In the genomic region with DNA sequence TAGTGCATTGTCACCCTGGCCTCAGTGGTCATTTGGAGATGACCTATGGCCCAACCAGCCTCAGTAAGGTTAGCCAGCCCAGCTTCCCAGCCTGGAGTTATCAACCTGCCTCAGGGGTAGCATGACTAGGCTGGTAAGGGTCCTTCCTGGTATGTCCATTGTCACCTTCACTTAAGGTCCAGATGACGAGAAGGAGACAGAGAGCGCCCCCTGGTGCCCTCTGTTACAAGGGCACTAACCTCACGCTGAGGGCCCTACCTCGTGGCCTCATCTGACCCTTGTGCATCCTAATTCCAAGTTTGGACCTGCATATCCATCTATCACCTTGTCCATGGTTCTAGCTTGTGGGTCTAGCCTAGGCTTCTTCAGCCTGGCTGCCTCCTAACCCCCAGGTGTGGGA, we compare ENCODE assay signal across 8 mouse cellular contexts. TPM values are rescaled to one million over a fixed set of nuclear protein-coding genes. Genes with fewer than 3 reads are reported as not detected.
DNase-seq lines count a peak whose midpoint lies in the region; TF ChIP-seq lines count a peak whose summit lies in the region.

No protein-coding gene starts in this region.

- peak; percentile 65 to 88 for DNase-seq in heart, adult 18-20 months
- DNase-seq in heart, embryonic 10.5 days (ENCODE audit: low spot score) = no peak
- DNase-seq in testis, postnatal 14 days (ENCODE audit: low spot score) = no peak
- peak; percentile 71 for DNase-seq in cerebellum, adult 8-10 months
- DNase-seq in heart, adult 9 months (ENCODE audit: low spot score in 2 of 2) = peak; percentile 49 to 67
- DNase-seq in lung, postnatal 14 days = peak; percentile 85
- DNase-seq in yolk sac, embryonic 10.5 days (ENCODE audit: low spot score) = peak; percentile 15

- no peaks in the 10 kb centered on the region for H3K36me3 ChIP-seq in heart, embryonic 10.5 days
- no peaks in the 10 kb centered on the region for H3K36me3 ChIP-seq in testis, adult 2 months (ENCODE audit: control insufficient read depth, insufficient read depth, low read length)

- no peak for TF ChIP-seq POLR2A in testis, adult 2 months (IDR thresholded peaks at IDR 0.05; ENCODE audit: control insufficient read depth, low read depth, low read length)

- peak; percentile 68; the same call in 1 of the 2 replicates for TF ChIP-seq CTCF in testis, adult 2 months (IDR thresholded peaks at IDR 0.05; ENCODE audit: control insufficient read depth, insufficient read depth, insufficient replicate concordance, low read depth, low read length)

- no peak overlapping the region for H3K27ac ChIP-seq in heart, embryonic 10.5 days
- H3K27ac ChIP-seq in testis, adult 2 months (ENCODE audit: control insufficient read depth, insufficient read depth, low read depth, low read length) = no peak overlapping the region

- no peak overlapping the region for H3K4me3 ChIP-seq in heart, embryonic 10.5 days
- no peak overlapping the region for H3K4me3 ChIP-seq in testis, adult 2 months (ENCODE audit: control insufficient read depth, low read depth, low read length)

- peaks cover 25% of the 10 kb centered on the region for H3K4me1 ChIP-seq in heart, embryonic 10.5 days
- peaks cover 17% of the 10 kb centered on the region for H3K4me1 ChIP-seq in testis, adult 2 months (ENCODE audit: control insufficient read depth, insufficient read depth, low read length)

- 18% methylated on average over 4 of the region's 4 CpGs for WGBS in heart, embryonic 10.5 days

- H3K27me3 ChIP-seq in heart, embryonic 10.5 days (ENCODE audit: insufficient read depth, poor library complexity, severe bottlenecking) = 0 out of 2 replicates have a peak, but pooled peaks cover 10% of the 10 kb centered on the region
- H3K27me3 ChIP-seq in testis, adult 2 months (ENCODE audit: control insufficient read depth, insufficient read depth, low read length) = no peaks in the 10 kb centered on the region

- no peaks in the 10 kb centered on the region for H3K9me3 ChIP-seq in heart, embryonic 10.5 days

RNA-seq across cellular contexts. Expression of gene Zcchc14, which starts 32.7 kb away (rescaled TPM):
- 10 to 100 TPM; 23.3 to 26.5 TPM for total RNA-seq in heart, adult 18-20 months (2021)
- 7.8 and 10.9 TPM in 2 replicates for polyA plus RNA-seq in heart, embryonic 10.5 days (2016; fragmentation: Nextera tagmentation; extraction: Ambion mirVana)
- 10.9 and 11.0 TPM in 2 replicates for polyA plus RNA-seq in testis, adult 2 months (2012; rRNA removed)

RNA-seq across cellular contexts. Expression of gene Jph3, which starts 44.0 kb away (rescaled TPM):
- total RNA-seq in heart, adult 18-20 months (2021) = under 1 TPM in 1 of 2 experiments, not detected in 1; 0.12 TPM
- polyA plus RNA-seq in heart, embryonic 10.5 days (2016; fragmentation: Nextera tagmentation; extraction: Ambion mirVana) = 0.74 and 1.4 TPM in 2 replicates
- polyA plus RNA-seq in testis, adult 2 months (2012; rRNA removed) = 3.1 and 3.3 TPM in 2 replicates

Comparison
In these comparisons a context has a peak if more than half of its experiments do, and no peak if none do; other contexts are left out.
1. DNase-seq: peak in heart, adult 18-20 months (2 of 2), cerebellum, adult 8-10 months (single experiment), heart, adult 9 months (2 of 2), lung, postnatal 14 days (single experiment) and yolk sac, embryonic 10.5 days (single experiment); none in heart, embryonic 10.5 days (single experiment) and testis, postnatal 14 days (single experiment).